Mouse (Mus musculus): ENCODE results near the gene Tmf1. TPM values are rescaled to one million over a fixed set of nuclear protein-coding genes. Genes with fewer than 3 reads are reported as not detected.

Tmf1 gene
- total and polyA plus RNA-seq, 3 experiments: 12.7 to 26.4 (median 22.3) TPM

GRCm38 (mm10) chr6:97144359-97144758 lies 34.6 kb downstream of the Tmf1 start:
- no peak for TF ChIP-seq IRF4 (IDR thresholded peaks at IDR 0.05; ENCODE audit: low read depth, low read length)
- no peak for TF ChIP-seq ZKSCAN1 (IDR thresholded peaks at IDR 0.05; ENCODE audit: borderline replicate concordance, low read depth, low read length)
- no peak for TF ChIP-seq USF2 (conservative IDR thresholded peaks at IDR 0.05; ENCODE audit: low read depth, low read length)
- TF ChIP-seq RAD21 (IDR thresholded peaks at IDR 0.05; ENCODE audit: low read depth, low read length): no peak
- no peak for TF ChIP-seq ELF1 (IDR thresholded peaks at IDR 0.05; ENCODE audit: low read depth, low read length)
- Histone ChIP-seq H3K27me3 (replicated peaks) (no peaks in the 10 kb centered on the region), H3K9me3 (replicated peaks; ENCODE audit: low read length) (no peaks in the 10 kb centered on the region), H3K4me3 (replicated peaks in 1 of 3; ENCODE audit: low read depth in 2 of 3, low read length in 2 of 3, poor library complexity in 1 of 3) (no peak overlapping the region), H3K27ac (ENCODE audit: insufficient read depth, low read depth) (no peak overlapping the region), H3K4me2 (ENCODE audit: insufficient read depth, low read depth, poor library complexity, severe bottlenecking) (no peak overlapping the region), H3K36me3 (replicated peaks in 1 of 2; ENCODE audit: control insufficient read depth in 1 of 2, insufficient read depth in 1 of 2, low read length in 1 of 2) (peaks cover 32 to 68% of the 10 kb centered on the region in 2 experiments), H3K9ac (ENCODE audit: insufficient read depth, low read depth) (no peak overlapping the region), H3K4me1 (ENCODE audit: control insufficient read depth in 1 of 2, insufficient read depth in 2 of 2) (peaks cover 3 to 27% of the 10 kb centered on the region in 2 experiments; a peak in 3 of 4 replicates), H3K79me2 (replicated peaks; ENCODE audit: control insufficient read depth, extremely low read depth, insufficient read depth, poor library complexity, severe bottlenecking) (no peaks in the 10 kb centered on the region)
- dilution Hi-C loops (cut with MboI; ENCODE audit: extremely low pct_ligation_motif_present, extremely low pct_unique_long_range_greater_than_20kb, low sequenced_read_pairs): no loop called here
- in situ Hi-C loops (cut with MboI; ENCODE audit: low pct_ligation_motif_present, low pct_unique_long_range_greater_than_20kb, low sequenced_read_pairs): no loop called here
- no peak for DNase-seq (ENCODE audit: extremely low read depth)

DNA sequence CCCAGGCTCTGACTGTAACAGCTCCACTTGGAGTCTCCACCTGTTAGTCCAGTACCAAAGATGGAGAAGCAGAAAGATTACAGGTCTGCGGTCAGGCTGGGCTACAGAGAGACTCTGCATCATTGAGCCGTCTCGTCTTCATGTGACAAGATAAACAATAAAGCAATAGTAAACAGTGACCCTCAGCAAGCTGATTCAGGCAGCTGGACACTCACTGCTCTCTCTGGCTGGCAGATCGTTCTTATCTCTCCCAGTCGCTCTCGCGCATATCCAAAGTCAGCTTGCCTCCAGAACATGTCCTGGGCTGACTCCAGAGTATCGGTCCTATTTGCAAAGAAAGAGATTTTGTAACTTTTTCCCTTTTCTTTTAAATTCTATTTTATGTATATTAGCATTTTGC lies 36.3 kb downstream of the Tmf1 start:
- Histone ChIP-seq H3K4me1 (ENCODE audit: control insufficient read depth in 1 of 2, insufficient read depth in 2 of 2) (peaks cover 2 to 16% of the 10 kb centered on the region in 2 experiments; a peak in 3 of 4 replicates), H3K4me2 (ENCODE audit: insufficient read depth, low read depth, poor library complexity, severe bottlenecking) (no peak overlapping the region), H3K9ac (ENCODE audit: insufficient read depth, low read depth) (no peak overlapping the region), H3K27ac (ENCODE audit: insufficient read depth, low read depth) (no peak overlapping the region), H3K27me3 (replicated peaks) (no peaks in the 10 kb centered on the region), H3K9me3 (replicated peaks; ENCODE audit: low read length) (no peaks in the 10 kb centered on the region), H3K36me3 (replicated peaks in 1 of 2; ENCODE audit: control insufficient read depth in 1 of 2, insufficient read depth in 1 of 2, low read length in 1 of 2) (peaks cover 34 to 73% of the 10 kb centered on the region in 2 experiments), H3K4me3 (replicated peaks in 1 of 3; ENCODE audit: low read depth in 2 of 3, low read length in 2 of 3, poor library complexity in 1 of 3) (no peak overlapping the region), H3K79me2 (replicated peaks; ENCODE audit: control insufficient read depth, extremely low read depth, insufficient read depth, poor library complexity, severe bottlenecking) (no peaks in the 10 kb centered on the region)
- no peak for DNase-seq (ENCODE audit: extremely low read depth)
- dilution Hi-C loops (cut with MboI; ENCODE audit: extremely low pct_ligation_motif_present, extremely low pct_unique_long_range_greater_than_20kb, low sequenced_read_pairs) (no loop called here), in situ Hi-C loops (cut with MboI; ENCODE audit: low pct_ligation_motif_present, low pct_unique_long_range_greater_than_20kb, low sequenced_read_pairs) (no loop called here)
- TF ChIP-seq POLR2AphosphoS2 (IDR thresholded peaks at IDR 0.05; ENCODE audit: low read depth, low read length) (no peak), GABPA (IDR thresholded peaks at IDR 0.05; ENCODE audit: insufficient replicate concordance, low read depth, low read length) (no peak), RAD21 (IDR thresholded peaks at IDR 0.05; ENCODE audit: low read depth, low read length) (no peak), TCF12 (IDR thresholded peaks at IDR 0.05; ENCODE audit: low read depth, low read length) (no peak), USF1 (IDR thresholded peaks at IDR 0.05; ENCODE audit: low read depth, low read length) (no peak), BHLHE40 (IDR thresholded peaks at IDR 0.05; ENCODE audit: low read depth, low read length) (no peak), JUN (IDR thresholded peaks at IDR 0.05; ENCODE audit: insufficient read depth, low read depth, low read length) (no peak), PAX5 (IDR thresholded peaks at IDR 0.05; ENCODE audit: low read length) (no peak), TBP (conservative IDR thresholded peaks at IDR 0.05; ENCODE audit: low read depth, low read length) (no peak), ELF1 (IDR thresholded peaks at IDR 0.05; ENCODE audit: low read depth, low read length) (no peak), SMC3 (IDR thresholded peaks at IDR 0.05; ENCODE audit: low read depth, low read length) (no peak), USF2 (conservative IDR thresholded peaks at IDR 0.05; ENCODE audit: low read depth, low read length) (no peak), NRF1 (IDR thresholded peaks at IDR 0.05; ENCODE audit: low read depth, low read length) (no peak), MAFK (IDR thresholded peaks at IDR 0.05; ENCODE audit: insufficient replicate concordance, low read length) (no peak), ZNF384 (IDR thresholded peaks at IDR 0.05; ENCODE audit: low read depth, low read length) (no peak), HCFC1 (IDR thresholded peaks at IDR 0.05; ENCODE audit: low read depth, low read length) (no peak), MAZ (IDR thresholded peaks at IDR 0.05; ENCODE audit: low read depth, low read length) (no peak)

Data from CH12.LX (cell line).